ENCODE assay signal across 34 mouse cellular contexts in genomic region chr7:102737705-102738104, GRCm38 (mm10). TPM values are rescaled to one million over a fixed set of nuclear protein-coding genes. Genes with fewer than 3 reads are reported as not detected.
A peak's percentile ranks its signal among the peaks of the same experiment; 100 is the strongest.
DNase-seq lines count a peak whose midpoint lies in the region; ATAC-seq lines count a peak whose summit lies in the region.
"Had no signal": no experiment of that assay in that cellular context is flagged by ENCODE, and none has a peak within 500 bp of the region (broad histone marks: within the 10 kb centered on the region; RNA-seq: fewer than 3 reads in every experiment).

No protein-coding gene starts in this region.

- no peaks in the 10 kb centered on the region for H3K36me3 ChIP-seq in embryonic facial prominence, embryonic 14.5 days (ENCODE audit: control insufficient read depth, insufficient read depth, low read length)
- H3K36me3 ChIP-seq in embryonic facial prominence, embryonic 10.5 days (replicated peaks) = no peaks in the 10 kb centered on the region
- no peaks in the 10 kb centered on the region for H3K36me3 ChIP-seq in heart, embryonic 10.5 days
- H3K36me3 ChIP-seq in intestine, embryonic 16.5 days (ENCODE audit: control insufficient read depth, insufficient read depth, low read length) = no peaks in the 10 kb centered on the region
- H3K36me3 ChIP-seq: embryonic facial prominence, embryonic 12.5 days; forebrain, embryonic 12.5 days; forebrain, embryonic 15.5 days; hindbrain, embryonic 10.5 days; hindbrain, embryonic 13.5 days; intestine, embryonic 15.5 days had no signal

- H3K27ac ChIP-seq in embryonic facial prominence, embryonic 14.5 days (replicated peaks; ENCODE audit: low read depth, low read length) = no peak overlapping the region
- H3K27ac ChIP-seq in embryonic facial prominence, embryonic 10.5 days (replicated peaks) = no peak overlapping the region
- no peak overlapping the region for H3K27ac ChIP-seq in heart, embryonic 10.5 days
- no peak overlapping the region for H3K27ac ChIP-seq in intestine, embryonic 16.5 days (ENCODE audit: low read length)
- H3K27ac ChIP-seq: embryonic facial prominence, embryonic 12.5 days; forebrain, embryonic 12.5 days; forebrain, embryonic 15.5 days; heart, adult 2 months; hindbrain, embryonic 10.5 days; hindbrain, embryonic 13.5 days; intestine, embryonic 15.5 days had no signal

- H3K4me3 ChIP-seq in embryonic facial prominence, embryonic 14.5 days (ENCODE audit: low read depth, low read length) = no peak overlapping the region
- H3K4me3 ChIP-seq in embryonic facial prominence, embryonic 10.5 days = no peak overlapping the region
- no peak overlapping the region for H3K4me3 ChIP-seq in heart, embryonic 10.5 days
- H3K4me3 ChIP-seq in intestine, embryonic 16.5 days (ENCODE audit: low read length) = no peak overlapping the region
- H3K4me3 ChIP-seq: embryonic facial prominence, embryonic 12.5 days; erythroblast, embryonic 14.5 days; forebrain, embryonic 12.5 days; forebrain, embryonic 15.5 days; heart, adult 2 months; hindbrain, embryonic 10.5 days; hindbrain, embryonic 13.5 days; intestine, embryonic 15.5 days had no signal

- ATAC-seq in embryonic facial prominence, embryonic 14.5 days (ENCODE audit: low read depth) = no peak
- ATAC-seq in intestine, embryonic 16.5 days = no peak
- ATAC-seq: activated CD4-positive, CD25-positive, alpha-beta regulatory T cell, adult 4 months; CD4-positive, CD25-positive, alpha-beta regulatory T cell, adult 4 months; forebrain, embryonic 15.5 days; hindbrain, embryonic 16.5 days; intestine, embryonic 15.5 days had no signal

- no peak overlapping the region for H3K9ac ChIP-seq in embryonic facial prominence, embryonic 14.5 days (ENCODE audit: low read depth, low read length)
- no peak overlapping the region for H3K9ac ChIP-seq in intestine, embryonic 16.5 days (ENCODE audit: low read depth, low read length)
- H3K9ac ChIP-seq: embryonic facial prominence, embryonic 12.5 days; forebrain, embryonic 12.5 days; forebrain, embryonic 15.5 days; hindbrain, embryonic 13.5 days; intestine, embryonic 15.5 days had no signal

- H3K4me2 ChIP-seq in embryonic facial prominence, embryonic 14.5 days (ENCODE audit: low read depth, low read length) = no peak overlapping the region
- H3K4me2 ChIP-seq in intestine, embryonic 16.5 days (ENCODE audit: low read depth, low read length) = no peak overlapping the region
- H3K4me2 ChIP-seq: embryonic facial prominence, embryonic 12.5 days; forebrain, embryonic 12.5 days; forebrain, embryonic 15.5 days; heart, embryonic 11.5 days; hindbrain, embryonic 13.5 days; intestine, embryonic 15.5 days had no signal

- intact Hi-C loops in heart, postnatal 10 days (cut with DNase I) = no loop called here

- 47% methylated on average over 2 of the region's 2 CpGs for WGBS in embryonic facial prominence, embryonic 14.5 days
- WGBS in embryonic facial prominence, embryonic 10.5 days = 51% methylated on average over 2 of the region's 2 CpGs
- WGBS in heart, embryonic 10.5 days = 41% methylated on average over 2 of the region's 2 CpGs
- WGBS in intestine, embryonic 16.5 days = 36% methylated on average over 2 of the region's 2 CpGs

- peak; percentile 3 for DNase-seq in embryonic facial prominence, embryonic 14.5 days (ENCODE audit: low spot score)
- no peak for DNase-seq in embryonic facial prominence, embryonic 10.5 days (ENCODE audit: low spot score)
- peak; percentile 2 to 8 for DNase-seq in heart, postnatal 10 days
- DNase-seq in heart, embryonic 10.5 days (ENCODE audit: low spot score) = no peak
- DNase-seq in mesoderm, embryonic 11.5 days (ENCODE audit: low read depth, low spot score) = peak; percentile 33
- DNase-seq: adrenal gland, adult 8-10 months; adrenal gland, postnatal 25 days; cerebellum, adult 11-12 months; cerebellum, adult 8-10 months; cerebellum, postnatal 10 days; cerebellum, postnatal 36 days; gastrocnemius, postnatal 25 days; heart, adult 2 months; heart, postnatal 14 days; kidney, adult 18-20 months had no signal

- no peaks in the 10 kb centered on the region for H3K9me3 ChIP-seq in embryonic facial prominence, embryonic 14.5 days (ENCODE audit: control insufficient read depth, low read length)
- H3K9me3 ChIP-seq in embryonic facial prominence, embryonic 10.5 days = no peaks in the 10 kb centered on the region
- no peaks in the 10 kb centered on the region for H3K9me3 ChIP-seq in heart, embryonic 10.5 days
- no peaks in the 10 kb centered on the region for H3K9me3 ChIP-seq in intestine, embryonic 16.5 days (ENCODE audit: control insufficient read depth, low read length)
- H3K9me3 ChIP-seq: embryonic facial prominence, embryonic 12.5 days; forebrain, embryonic 12.5 days; forebrain, embryonic 15.5 days; hindbrain, embryonic 10.5 days; hindbrain, embryonic 13.5 days; intestine, embryonic 15.5 days had no signal

- no peaks in the 10 kb centered on the region for H3K27me3 ChIP-seq in embryonic facial prominence, embryonic 14.5 days (replicated peaks; ENCODE audit: control insufficient read depth, insufficient read depth, low read length)
- no peaks in the 10 kb centered on the region for H3K27me3 ChIP-seq in embryonic facial prominence, embryonic 10.5 days (replicated peaks; ENCODE audit: low read depth, poor library complexity, severe bottlenecking)
- no peaks in the 10 kb centered on the region for H3K27me3 ChIP-seq in heart, embryonic 10.5 days (ENCODE audit: insufficient read depth, poor library complexity, severe bottlenecking)
- H3K27me3 ChIP-seq in intestine, embryonic 16.5 days (replicated peaks; ENCODE audit: control insufficient read depth, insufficient read depth, low read length) = no peaks in the 10 kb centered on the region
- H3K27me3 ChIP-seq: embryonic facial prominence, embryonic 12.5 days; forebrain, embryonic 12.5 days; forebrain, embryonic 15.5 days; hindbrain, embryonic 13.5 days; intestine, embryonic 15.5 days had no signal

- no peaks in the 10 kb centered on the region for H3K4me1 ChIP-seq in embryonic facial prominence, embryonic 14.5 days (ENCODE audit: control insufficient read depth, insufficient read depth, low read length)
- H3K4me1 ChIP-seq in embryonic facial prominence, embryonic 10.5 days = no peaks in the 10 kb centered on the region
- H3K4me1 ChIP-seq in heart, embryonic 10.5 days = no peaks in the 10 kb centered on the region
- H3K4me1 ChIP-seq in intestine, embryonic 16.5 days (ENCODE audit: control insufficient read depth, insufficient read depth, low read length) = no peaks in the 10 kb centered on the region
- H3K4me1 ChIP-seq: embryonic facial prominence, embryonic 12.5 days; forebrain, embryonic 12.5 days; forebrain, embryonic 15.5 days; hindbrain, embryonic 10.5 days; hindbrain, embryonic 13.5 days; intestine, embryonic 15.5 days had no signal

RNA-seq across cellular contexts. Expression of gene Olfr559, which starts 10.4 kb away (rescaled TPM):
- polyA plus RNA-seq in embryonic facial prominence, embryonic 14.5 days (2014; fragmentation: Nextera tagmentation; extraction: Ambion mirVana) = not detected in 2 replicates
- not detected in 2 replicates for polyA plus RNA-seq in embryonic facial prominence, embryonic 10.5 days (2016; fragmentation: Nextera tagmentation; extraction: Ambion mirVana)
- total RNA-seq in heart, postnatal 10 days (2021) = not detected
- polyA plus RNA-seq in heart, embryonic 10.5 days (2016; fragmentation: Nextera tagmentation; extraction: Ambion mirVana) = not detected in 2 replicates
- polyA plus RNA-seq in intestine, embryonic 16.5 days (2015; fragmentation: Nextera tagmentation; extraction: Ambion mirVana) = not detected in 2 replicates
- total RNA-seq: adrenal gland, adult 8-10 months; adrenal gland, postnatal 25 days; gastrocnemius, adult 8-10 months; gastrocnemius, postnatal 25 days; heart, adult 2 months; heart, postnatal 14 days; MEL had no signal
- polyA plus RNA-seq: activated CD4-positive, CD25-positive, alpha-beta regulatory T cell, adult 4 months; brain, embryonic 14.5 days; C2C12; CD4-positive, CD25-positive, alpha-beta regulatory T cell, adult 4 months; cortical plate, adult 2 months; embryonic facial prominence, embryonic 12.5 days; erythroblast, embryonic 14.5 days; forebrain, embryonic 12.5 days; forebrain, embryonic 15.5 days; gonadal fat pad, adult 2 months; heart, adult 2 months; heart, embryonic 11.5 days; hindbrain, embryonic 10.5 days; hindbrain, embryonic 13.5 days; hindbrain, embryonic 16.5 days; intestine, embryonic 15.5 days had no signal

RNA-seq across cellular contexts. Expression of gene Olfr33, which starts 18.8 kb away (rescaled TPM):
- not detected in 2 replicates for polyA plus RNA-seq in embryonic facial prominence, embryonic 14.5 days (2014; fragmentation: Nextera tagmentation; extraction: Ambion mirVana)
- polyA plus RNA-seq in embryonic facial prominence, embryonic 10.5 days (2016; fragmentation: Nextera tagmentation; extraction: Ambion mirVana) = not detected in 2 replicates
- not detected for total RNA-seq in heart, postnatal 10 days (2021)
- polyA plus RNA-seq in heart, embryonic 10.5 days (2016; fragmentation: Nextera tagmentation; extraction: Ambion mirVana) = not detected in 2 replicates
- polyA plus RNA-seq in intestine, embryonic 16.5 days (2015; fragmentation: Nextera tagmentation; extraction: Ambion mirVana) = not detected in 2 replicates
- total RNA-seq: adrenal gland, adult 8-10 months; adrenal gland, postnatal 25 days; gastrocnemius, adult 8-10 months; heart, adult 2 months; heart, postnatal 14 days; MEL had no signal
- polyA plus RNA-seq: activated CD4-positive, CD25-positive, alpha-beta regulatory T cell, adult 4 months; brain, embryonic 14.5 days; C2C12; CD4-positive, CD25-positive, alpha-beta regulatory T cell, adult 4 months; cortical plate, adult 2 months; embryonic facial prominence, embryonic 12.5 days; erythroblast, embryonic 14.5 days; forebrain, embryonic 12.5 days; forebrain, embryonic 15.5 days; gonadal fat pad, adult 2 months; heart, embryonic 11.5 days; heart, embryonic 14.5 days; hindbrain, embryonic 10.5 days; hindbrain, embryonic 13.5 days; hindbrain, embryonic 16.5 days; intestine, embryonic 15.5 days had no signal

RNA-seq across cellular contexts. Expression of gene Olfr560, which starts 21.5 kb away (rescaled TPM):
- not detected in 2 replicates for polyA plus RNA-seq in embryonic facial prominence, embryonic 14.5 days (2014; fragmentation: Nextera tagmentation; extraction: Ambion mirVana)
- polyA plus RNA-seq in embryonic facial prominence, embryonic 10.5 days (2016; fragmentation: Nextera tagmentation; extraction: Ambion mirVana) = not detected in 2 replicates
- total RNA-seq in heart, postnatal 10 days (2021) = under 1 TPM; 0.12 to 0.57 TPM
- polyA plus RNA-seq in heart, embryonic 10.5 days (2016; fragmentation: Nextera tagmentation; extraction: Ambion mirVana) = not detected in 2 replicates
- polyA plus RNA-seq in intestine, embryonic 16.5 days (2015; fragmentation: Nextera tagmentation; extraction: Ambion mirVana) = not detected in 2 replicates
- total RNA-seq: adrenal gland, adult 8-10 months; adrenal gland, postnatal 25 days; gastrocnemius, adult 8-10 months; gastrocnemius, postnatal 25 days; heart, adult 2 months; MEL had no signal
- polyA plus RNA-seq: activated CD4-positive, CD25-positive, alpha-beta regulatory T cell, adult 4 months; brain, embryonic 14.5 days; C2C12; CD4-positive, CD25-positive, alpha-beta regulatory T cell, adult 4 months; embryonic facial prominence, embryonic 12.5 days; erythroblast, embryonic 14.5 days; forebrain, embryonic 12.5 days; forebrain, embryonic 15.5 days; gonadal fat pad, adult 2 months; heart, embryonic 11.5 days; heart, embryonic 14.5 days; hindbrain, embryonic 10.5 days; hindbrain, embryonic 13.5 days; hindbrain, embryonic 16.5 days; intestine, embryonic 15.5 days had no signal

RNA-seq across cellular contexts. Expression of gene Olfr78, which starts 21.6 kb away (rescaled TPM):
- 1.0 and 1.5 TPM in 2 replicates for polyA plus RNA-seq in embryonic facial prominence, embryonic 14.5 days (2014; fragmentation: Nextera tagmentation; extraction: Ambion mirVana)
- polyA plus RNA-seq in embryonic facial prominence, embryonic 10.5 days (2016; fragmentation: Nextera tagmentation; extraction: Ambion mirVana) = not detected in 2 replicates
- 1 to 10 TPM; 2.1 to 2.2 TPM for total RNA-seq in heart, postnatal 10 days (2021)
- polyA plus RNA-seq in heart, embryonic 10.5 days (2016; fragmentation: Nextera tagmentation; extraction: Ambion mirVana) = not detected in 2 replicates
- polyA plus RNA-seq in intestine, embryonic 16.5 days (2015; fragmentation: Nextera tagmentation; extraction: Ambion mirVana) = 0.39 and 0.58 TPM in 2 replicates
- total RNA-seq: MEL had no signal
- polyA plus RNA-seq: activated CD4-positive, CD25-positive, alpha-beta regulatory T cell, adult 4 months; C2C12; CD4-positive, CD25-positive, alpha-beta regulatory T cell, adult 4 months; erythroblast, embryonic 14.5 days; heart, embryonic 14.5 days had no signal

RNA-seq across cellular contexts. Expression of gene Olfr561, which starts 33.3 kb away (rescaled TPM):
- 0.11 TPM in 1 of 2 replicates, not detected in the other for polyA plus RNA-seq in embryonic facial prominence, embryonic 14.5 days (2014; fragmentation: Nextera tagmentation; extraction: Ambion mirVana)
- not detected in 2 replicates for polyA plus RNA-seq in embryonic facial prominence, embryonic 10.5 days (2016; fragmentation: Nextera tagmentation; extraction: Ambion mirVana)
- total RNA-seq in heart, postnatal 10 days (2021) = not detected
- not detected in 2 replicates for polyA plus RNA-seq in heart, embryonic 10.5 days (2016; fragmentation: Nextera tagmentation; extraction: Ambion mirVana)
- polyA plus RNA-seq in intestine, embryonic 16.5 days (2015; fragmentation: Nextera tagmentation; extraction: Ambion mirVana) = not detected in 2 replicates
- total RNA-seq: adrenal gland, adult 8-10 months; adrenal gland, postnatal 25 days; gastrocnemius, adult 8-10 months; gastrocnemius, postnatal 25 days; heart, adult 2 months; heart, postnatal 14 days; MEL had no signal
- polyA plus RNA-seq: activated CD4-positive, CD25-positive, alpha-beta regulatory T cell, adult 4 months; brain, embryonic 14.5 days; C2C12; CD4-positive, CD25-positive, alpha-beta regulatory T cell, adult 4 months; embryonic facial prominence, embryonic 12.5 days; erythroblast, embryonic 14.5 days; forebrain, embryonic 12.5 days; forebrain, embryonic 15.5 days; heart, adult 2 months; heart, embryonic 11.5 days; heart, embryonic 14.5 days; hindbrain, embryonic 13.5 days; hindbrain, embryonic 16.5 days; intestine, embryonic 15.5 days had no signal

Comparison
In these comparisons a context has a peak if more than half of its experiments do, and no peak if none do; other contexts are left out.
1. DNase-seq: peak in embryonic facial prominence, embryonic 14.5 days (single experiment), heart, postnatal 10 days (2 of 2) and mesoderm, embryonic 11.5 days (single experiment); none in embryonic facial prominence, embryonic 10.5 days (single experiment) and heart, embryonic 10.5 days (single experiment).